Mouse (Mus musculus): Measurements from ENCODE around the gene Ets1.

Gene Ets1

GRCm38 (mm10) chr9:32616516-32617429 lies 19.2 kb upstream of the Ets1 start:
- DNase-seq (ENCODE audit: extremely low spot score, low read depth, low spot score), result no peak

- DNase-seq (ENCODE audit: extremely low spot score, low read depth, low spot score), result no peak
Observed at GRCm38 (mm10) chr9:32617430-32617768, 18.6 kb upstream of the Ets1 start.

- no peak for DNase-seq (ENCODE audit: extremely low spot score, low read depth, low spot score)
Observed at GRCm38 (mm10) chr9:32618544-32619120, 17.4 kb upstream of the Ets1 start.

- DNase-seq (ENCODE audit: extremely low spot score, low read depth, low spot score), result no peak
Observed at GRCm38 (mm10) chr9:32619661-32620060, 16.4 kb upstream of the Ets1 start.

- no peak for DNase-seq (ENCODE audit: extremely low spot score, low read depth, low spot score)
Observed at GRCm38 (mm10) chr9:32620446-32620845, 15.6 kb upstream of the Ets1 start.

GRCm38 (mm10) chr9:32629385-32629981 lies 6.5 kb upstream of the Ets1 start:
- no peak for DNase-seq (ENCODE audit: extremely low spot score, low read depth, low spot score)

GRCm38 (mm10) chr9:32631341-32631740 lies 4.7 kb upstream of the Ets1 start:
- no peak for DNase-seq (ENCODE audit: extremely low spot score, low read depth, low spot score)

- DNase-seq (ENCODE audit: extremely low spot score, low read depth, low spot score), result no peak
Observed at GRCm38 (mm10) chr9:32632237-32632636, 3.8 kb upstream of the Ets1 start.

- no peak for DNase-seq (ENCODE audit: extremely low spot score, low read depth, low spot score)
Observed at GRCm38 (mm10) chr9:32644981-32645380, 9.0 kb downstream of the Ets1 start.

- no peak for DNase-seq (ENCODE audit: extremely low spot score, low read depth, low spot score)
Observed at GRCm38 (mm10) chr9:32645475-32645874, 9.5 kb downstream of the Ets1 start.

GRCm38 (mm10) chr9:32646539-32647258 lies 10.7 kb downstream of the Ets1 start:
- no peak for DNase-seq (ENCODE audit: extremely low spot score, low read depth, low spot score)

- no peak for DNase-seq (ENCODE audit: extremely low spot score, low read depth, low spot score)
Observed at GRCm38 (mm10) chr9:32647506-32648250, 11.7 kb downstream of the Ets1 start.

GRCm38 (mm10) chr9:32648286-32648685 lies 12.3 kb downstream of the Ets1 start:
- no peak for DNase-seq (ENCODE audit: extremely low spot score, low read depth, low spot score)

GRCm38 (mm10) chr9:32650738-32651137 lies 14.7 kb downstream of the Ets1 start:
- no peak for DNase-seq (ENCODE audit: extremely low spot score, low read depth, low spot score)

- DNase-seq (ENCODE audit: extremely low spot score, low read depth, low spot score), result no peak
Observed at GRCm38 (mm10) chr9:32652112-32652511, 16.1 kb downstream of the Ets1 start.

- no peak for DNase-seq (ENCODE audit: extremely low spot score, low read depth, low spot score)
Observed at GRCm38 (mm10) chr9:32654305-32654704, 18.3 kb downstream of the Ets1 start.

GRCm38 (mm10) chr9:32656351-32656844 lies 20.4 kb downstream of the Ets1 start:
- DNase-seq (ENCODE audit: extremely low spot score, low read depth, low spot score), result no peak

GRCm38 (mm10) chr9:32657124-32657523 lies 21.1 kb downstream of the Ets1 start:
- no peak for DNase-seq (ENCODE audit: extremely low spot score, low read depth, low spot score)

GRCm38 (mm10) chr9:32660406-32660960 lies 24.5 kb downstream of the Ets1 start:
- no peak for DNase-seq (ENCODE audit: extremely low spot score, low read depth, low spot score)

- DNase-seq (ENCODE audit: extremely low spot score, low read depth, low spot score), result no peak
Observed at GRCm38 (mm10) chr9:32661071-32661470, 25.1 kb downstream of the Ets1 start.

All from hindlimb bud, embryonic 11.5 days (tissue).